Mouse (Mus musculus): ENCODE results near the gene Fgf4. TPM values are rescaled to one million over a fixed set of nuclear protein-coding genes. Genes with fewer than 3 reads are reported as not detected.

Gene Fgf4
- polyA plus RNA-seq, 1 experiment = not detected

- TF ChIP-seq POLR2A (IDR thresholded peaks at IDR 0.05; ENCODE audit: low read depth, low read length) = no peak
- no peak for TF ChIP-seq CTCF (IDR thresholded peaks at IDR 0.05; ENCODE audit: borderline replicate concordance, insufficient read depth, low read length)
- Histone ChIP-seq H3K4me3 (ENCODE audit: insufficient read depth, low read length) (no peak overlapping the region), H3K27ac (ENCODE audit: insufficient read depth, low read length) (no peak overlapping the region), H3K4me1 (ENCODE audit: control insufficient read depth, insufficient read depth, low read length) (no peaks in the 10 kb centered on the region)
Observed at GRCm38 (mm10) chr7:144862126-144862525, 15.0 kb downstream of the Fgf4 start.

- no peaks in the 10 kb centered on the region for H3K4me1 ChIP-seq (ENCODE audit: control insufficient read depth, insufficient read depth, low read length)
- H3K27ac ChIP-seq (ENCODE audit: insufficient read depth, low read length) = no peak overlapping the region
- TF ChIP-seq CTCF (IDR thresholded peaks at IDR 0.05; ENCODE audit: borderline replicate concordance, insufficient read depth, low read length) (no peak), POLR2A (IDR thresholded peaks at IDR 0.05; ENCODE audit: low read depth, low read length) (no peak)
- H3K4me3 ChIP-seq (ENCODE audit: insufficient read depth, low read length) = no peak overlapping the region
Observed at GRCm38 (mm10) chr7:144862712-144863111, 15.5 kb downstream of the Fgf4 start.

GRCm38 (mm10) chr7:144863196-144863595, 16.0 kb downstream of the Fgf4 start:
- Histone ChIP-seq H3K4me1 (ENCODE audit: control insufficient read depth, insufficient read depth, low read length) (no peaks in the 10 kb centered on the region), H3K4me3 (ENCODE audit: insufficient read depth, low read length) (no peak overlapping the region), H3K27ac (ENCODE audit: insufficient read depth, low read length) (no peak overlapping the region)
- no peak for TF ChIP-seq CTCF (IDR thresholded peaks at IDR 0.05; ENCODE audit: borderline replicate concordance, insufficient read depth, low read length)
- TF ChIP-seq POLR2A (IDR thresholded peaks at IDR 0.05; ENCODE audit: low read depth, low read length) = no peak

- Histone ChIP-seq H3K4me3 (ENCODE audit: insufficient read depth, low read length) (no peak overlapping the region), H3K4me1 (ENCODE audit: control insufficient read depth, insufficient read depth, low read length) (no peaks in the 10 kb centered on the region), H3K27ac (ENCODE audit: insufficient read depth, low read length) (no peak overlapping the region)
- TF ChIP-seq POLR2A (IDR thresholded peaks at IDR 0.05; ENCODE audit: low read depth, low read length) (no peak), CTCF (IDR thresholded peaks at IDR 0.05; ENCODE audit: borderline replicate concordance, insufficient read depth, low read length) (no peak)
Observed at GRCm38 (mm10) chr7:144864160-144864670, 17.0 kb downstream of the Fgf4 start.

- H3K4me1 ChIP-seq (ENCODE audit: control insufficient read depth, insufficient read depth, low read length) = no peaks in the 10 kb centered on the region
Observed at GRCm38 (mm10) chr7:144867161-144867560, 20.0 kb downstream of the Fgf4 start.

GRCm38 (mm10) chr7:144867602-144868001, 20.4 kb downstream of the Fgf4 start:
- Histone ChIP-seq H3K4me3 (ENCODE audit: insufficient read depth, low read length) (no peak overlapping the region), H3K4me1 (ENCODE audit: control insufficient read depth, insufficient read depth, low read length) (no peaks in the 10 kb centered on the region), H3K27ac (ENCODE audit: insufficient read depth, low read length) (no peak overlapping the region)
- TF ChIP-seq CTCF (IDR thresholded peaks at IDR 0.05; ENCODE audit: borderline replicate concordance, insufficient read depth, low read length) (no peak), POLR2A (IDR thresholded peaks at IDR 0.05; ENCODE audit: low read depth, low read length) (no peak)

More at GRCm38 (mm10) chr7:144867161-144867560, 20.0 kb downstream of the Fgf4 start:
- Histone ChIP-seq H3K27ac (ENCODE audit: insufficient read depth, low read length) (no peak overlapping the region), H3K4me3 (ENCODE audit: insufficient read depth, low read length) (no peak overlapping the region)
- TF ChIP-seq POLR2A (IDR thresholded peaks at IDR 0.05; ENCODE audit: low read depth, low read length) (no peak), CTCF (IDR thresholded peaks at IDR 0.05; ENCODE audit: borderline replicate concordance, insufficient read depth, low read length) (no peak)

GRCm38 (mm10) chr7:144872420-144872819, 25.3 kb downstream of the Fgf4 start:
- TF ChIP-seq CTCF (IDR thresholded peaks at IDR 0.05; ENCODE audit: borderline replicate concordance, insufficient read depth, low read length) (no peak), POLR2A (IDR thresholded peaks at IDR 0.05; ENCODE audit: low read depth, low read length) (no peak)
- no peaks in the 10 kb centered on the region for H3K4me1 ChIP-seq (ENCODE audit: control insufficient read depth, insufficient read depth, low read length)
- H3K4me3 ChIP-seq (ENCODE audit: insufficient read depth, low read length) = no peak overlapping the region
- no peak overlapping the region for H3K27ac ChIP-seq (ENCODE audit: insufficient read depth, low read length)

- H3K4me3 ChIP-seq (ENCODE audit: insufficient read depth, low read length) = no peak overlapping the region
- H3K4me1 ChIP-seq (ENCODE audit: control insufficient read depth, insufficient read depth, low read length) = no peaks in the 10 kb centered on the region
- no peak overlapping the region for H3K27ac ChIP-seq (ENCODE audit: insufficient read depth, low read length)
- TF ChIP-seq CTCF (IDR thresholded peaks at IDR 0.05; ENCODE audit: borderline replicate concordance, insufficient read depth, low read length) (no peak), POLR2A (IDR thresholded peaks at IDR 0.05; ENCODE audit: low read depth, low read length) (no peak)
Observed at GRCm38 (mm10) chr7:144873160-144873559, 26.0 kb downstream of the Fgf4 start.

- Histone ChIP-seq H3K4me1 (ENCODE audit: control insufficient read depth, insufficient read depth, low read length) (no peaks in the 10 kb centered on the region), H3K4me3 (ENCODE audit: insufficient read depth, low read length) (no peak overlapping the region), H3K27ac (ENCODE audit: insufficient read depth, low read length) (no peak overlapping the region)
- TF ChIP-seq POLR2A (IDR thresholded peaks at IDR 0.05; ENCODE audit: low read depth, low read length) (no peak), CTCF (IDR thresholded peaks at IDR 0.05; ENCODE audit: borderline replicate concordance, insufficient read depth, low read length) (no peak)
Observed at GRCm38 (mm10) chr7:144874226-144874625, 27.1 kb downstream of the Fgf4 start.

GRCm38 (mm10) chr7:144878401-144878800, 31.2 kb downstream of the Fgf4 start:
- peaks cover 2% of the 10 kb centered on the region; the same call in 1 of the 2 replicates for H3K4me1 ChIP-seq (ENCODE audit: control insufficient read depth, insufficient read depth, low read length)
- TF ChIP-seq CTCF (IDR thresholded peaks at IDR 0.05; ENCODE audit: borderline replicate concordance, insufficient read depth, low read length) (no peak), POLR2A (IDR thresholded peaks at IDR 0.05; ENCODE audit: low read depth, low read length) (no peak)

More at GRCm38 (mm10) chr7:144878401-144878800, 31.2 kb downstream of the Fgf4 start:
- Histone ChIP-seq H3K4me3 (ENCODE audit: insufficient read depth, low read length) (no peak overlapping the region), H3K27ac (ENCODE audit: insufficient read depth, low read length) (no peak overlapping the region)
